Mouse (Mus musculus): Measurements from ENCODE around the gene Gm11639. TPM values are rescaled to one million over a fixed set of nuclear protein-coding genes. Genes with fewer than 3 reads are reported as not detected.
"Not testable (repeated sequence)": the region's sequence is repeated elsewhere in the genome, so short reads cannot be mapped to it uniquely, and the experiment has no call there.

Gm11639 gene
- polyA plus RNA-seq, 1 experiment from 2014 or later = 0.31 TPM

DNA sequence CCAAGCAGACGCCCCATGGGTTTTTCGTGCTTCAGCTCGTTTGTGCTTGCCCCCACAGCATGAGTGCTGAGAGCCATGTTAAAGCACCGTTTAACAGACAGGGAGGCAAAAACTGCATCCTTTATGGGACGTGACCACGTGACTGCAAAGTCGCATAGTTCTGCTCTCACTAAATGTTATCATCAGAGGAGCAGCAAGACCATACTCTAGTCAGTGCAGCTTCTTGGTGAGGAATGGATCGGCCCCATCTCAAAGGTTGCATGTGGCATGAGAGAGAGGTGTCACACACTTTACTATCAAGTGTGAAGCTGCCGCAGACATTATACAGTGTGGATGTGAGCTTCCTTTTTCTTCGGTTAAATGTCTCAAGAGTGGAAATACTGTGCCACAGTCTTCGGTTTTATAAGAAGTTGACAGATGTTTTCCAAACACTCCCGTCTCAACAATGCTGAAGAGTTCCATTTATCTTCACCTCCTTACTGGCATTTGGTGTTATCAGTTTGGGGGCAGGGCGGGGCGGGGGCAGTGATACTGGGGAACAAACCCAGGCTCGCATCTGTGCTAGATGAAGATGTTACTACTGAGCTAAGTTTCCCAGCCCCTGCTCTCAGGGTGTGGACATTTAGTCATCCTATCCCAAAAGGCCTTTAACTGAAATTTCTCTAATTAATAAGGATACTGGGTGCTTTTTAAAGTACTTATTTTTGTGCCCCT is 296.0 kb downstream of the Gm11639 start:
- H3K9me3 ChIP-seq (replicated peaks) = no peaks in the 10 kb centered on the region
- H3K9ac ChIP-seq (replicated peaks) = no peak overlapping the region
- H3K36me3 ChIP-seq = no peaks in the 10 kb centered on the region
- 83% methylated on average over 15 of the region's 15 CpGs for WGBS
- H3K27me3 ChIP-seq (replicated peaks) = no peaks in the 10 kb centered on the region
- no peak overlapping the region for H3K4me2 ChIP-seq
- no peak for ATAC-seq (ENCODE audit: low FRiP score)
- H3K4me1 ChIP-seq = no peaks in the 10 kb centered on the region
- H3K4me3 ChIP-seq (replicated peaks) = no peak overlapping the region
- H3K27ac ChIP-seq (replicated peaks) = no peak overlapping the region

DNA sequence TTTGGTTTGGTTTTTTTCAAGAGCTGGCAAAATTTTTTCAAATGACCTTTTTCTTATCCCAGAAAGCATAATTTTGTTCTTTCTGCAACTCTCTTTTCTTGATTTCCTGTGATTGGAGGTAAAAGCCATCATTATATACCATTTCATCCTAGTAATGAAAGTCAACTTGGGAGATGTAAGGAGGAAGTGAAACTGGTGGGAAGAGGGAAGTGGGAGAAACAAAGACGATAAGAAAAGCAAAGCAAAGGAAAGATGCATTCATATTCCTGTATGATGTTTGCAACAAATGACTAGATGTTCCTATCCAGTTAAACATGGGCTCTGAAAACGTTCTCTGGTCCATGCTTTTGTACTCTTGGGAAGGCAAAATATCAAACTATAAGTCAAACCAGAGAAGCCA is 323.7 kb downstream of the Gm11639 start:
- no peaks in the 10 kb centered on the region for H3K27me3 ChIP-seq (replicated peaks)
- 72% methylated on average over 2 of the region's 2 CpGs for WGBS
- ATAC-seq (ENCODE audit: low FRiP score) = no peak

GRCm38 (mm10) chr11:105021071-105021470 is 335.6 kb downstream of the Gm11639 start:
- ATAC-seq (ENCODE audit: low FRiP score) = no peak
- no peak overlapping the region for H3K4me2 ChIP-seq
- WGBS = 74% methylated on average over 7 of the region's 7 CpGs
- no peak overlapping the region for H3K4me3 ChIP-seq (replicated peaks)
- no peak overlapping the region for H3K9ac ChIP-seq (replicated peaks)
- H3K9me3 ChIP-seq (replicated peaks) = no peaks in the 10 kb centered on the region
- H3K36me3 ChIP-seq = no peaks in the 10 kb centered on the region
- H3K27me3 ChIP-seq (replicated peaks) = no peaks in the 10 kb centered on the region
- H3K27ac ChIP-seq (replicated peaks) = no peak overlapping the region
- no peaks in the 10 kb centered on the region for H3K4me1 ChIP-seq

More for the DNA sequence above, 323.7 kb downstream of the Gm11639 start:
- Histone ChIP-seq H3K4me1 (no peaks in the 10 kb centered on the region), H3K4me2 (no peak overlapping the region), H3K4me3 (replicated peaks) (no peak overlapping the region), H3K9me3 (replicated peaks) (no peaks in the 10 kb centered on the region), H3K9ac (replicated peaks) (no peak overlapping the region), H3K27ac (replicated peaks) (no peak overlapping the region), H3K36me3 (no peaks in the 10 kb centered on the region)

GRCm38 (mm10) chr11:105028744-105029348 is 343.3 kb downstream of the Gm11639 start:
- Histone ChIP-seq H3K27me3 (replicated peaks) (no peaks in the 10 kb centered on the region), H3K36me3 (no peaks in the 10 kb centered on the region), H3K9ac (replicated peaks) (no peak overlapping the region), H3K4me2 (no peak overlapping the region), H3K27ac (replicated peaks) (no peak overlapping the region), H3K4me3 (replicated peaks) (no peak overlapping the region), H3K4me1 (no peaks in the 10 kb centered on the region), H3K9me3 (replicated peaks) (no peaks in the 10 kb centered on the region)
- WGBS = 66% methylated on average over 6 of the region's 6 CpGs
- no peak for ATAC-seq (ENCODE audit: low FRiP score)

DNA sequence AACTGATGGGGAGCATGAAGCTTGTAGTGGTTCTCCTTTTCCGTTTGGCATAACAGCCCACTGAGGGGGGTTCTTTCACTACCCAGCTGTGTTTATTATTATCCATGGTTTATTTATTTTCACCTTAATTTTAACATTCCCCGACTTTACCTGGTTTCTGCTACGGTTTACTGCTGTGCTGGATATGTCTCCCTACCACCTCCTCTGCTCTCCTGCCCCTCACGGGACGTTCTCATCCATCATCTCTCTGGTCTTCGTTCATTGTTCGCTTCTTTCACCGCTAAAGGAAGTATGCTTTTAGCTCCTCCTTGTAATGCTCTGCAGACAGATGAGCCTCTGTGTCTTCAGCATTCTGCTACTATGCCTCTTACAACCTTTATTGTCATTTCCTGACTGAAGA is 344.0 kb downstream of the Gm11639 start:
- no peak for ATAC-seq (ENCODE audit: low FRiP score)
- 77% methylated on average over 8 of the region's 8 CpGs for WGBS
- H3K4me3 ChIP-seq (replicated peaks) = no peak overlapping the region
- H3K27ac ChIP-seq (replicated peaks) = no peak overlapping the region
- no peak overlapping the region for H3K9ac ChIP-seq (replicated peaks)
- no peaks in the 10 kb centered on the region for H3K9me3 ChIP-seq (replicated peaks)
- no peaks in the 10 kb centered on the region for H3K36me3 ChIP-seq
- H3K4me1 ChIP-seq = no peaks in the 10 kb centered on the region
- H3K27me3 ChIP-seq (replicated peaks) = no peaks in the 10 kb centered on the region
- H3K4me2 ChIP-seq = no peak overlapping the region

- Histone ChIP-seq H3K9ac (replicated peaks) (no peak overlapping the region), H3K27ac (replicated peaks) (no peak overlapping the region), H3K36me3 (no peaks in the 10 kb centered on the region), H3K4me2 (no peak overlapping the region), H3K9me3 (replicated peaks) (no peaks in the 10 kb centered on the region), H3K4me1 (no peaks in the 10 kb centered on the region), H3K4me3 (replicated peaks) (no peak overlapping the region), H3K27me3 (replicated peaks) (no peaks in the 10 kb centered on the region)
- 88% methylated on average over 6 of the region's 6 CpGs for WGBS
- no peak for ATAC-seq (ENCODE audit: low FRiP score)
These were observed 344.7 kb downstream of the Gm11639 start for GRCm38 (mm10) chr11:105030229-105030628.

DNA sequence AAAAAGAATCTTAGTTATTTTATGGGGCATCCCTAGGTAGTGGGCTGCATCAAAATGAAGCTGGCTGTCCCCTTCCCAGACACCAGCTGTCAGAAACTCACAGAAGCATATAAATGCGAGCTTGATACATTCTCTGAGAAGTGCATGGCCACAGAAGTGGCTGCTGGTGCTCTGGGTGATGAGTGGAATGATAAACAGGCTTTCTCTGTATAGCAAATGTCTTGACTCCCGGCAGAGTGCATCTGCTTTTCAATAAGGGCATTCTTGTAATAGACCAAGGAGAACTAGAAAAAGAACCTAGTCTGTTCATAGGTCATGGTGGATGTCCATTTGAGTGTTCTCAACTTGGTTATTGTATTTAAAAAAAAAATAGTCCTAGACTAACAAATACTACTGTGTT is 345.6 kb downstream of the Gm11639 start:
- Histone ChIP-seq H3K27ac (replicated peaks) (no peak overlapping the region; the same call in 1 of the 2 replicates), H3K4me1 (no peaks in the 10 kb centered on the region), H3K27me3 (replicated peaks) (no peaks in the 10 kb centered on the region), H3K4me3 (replicated peaks) (no peak overlapping the region), H3K9me3 (replicated peaks) (no peaks in the 10 kb centered on the region), H3K9ac (replicated peaks) (no peak overlapping the region), H3K36me3 (no peaks in the 10 kb centered on the region), H3K4me2 (no peak overlapping the region)
- no peak for ATAC-seq (ENCODE audit: low FRiP score)
- WGBS = 27% methylated on average over 2 of the region's 2 CpGs

DNA sequence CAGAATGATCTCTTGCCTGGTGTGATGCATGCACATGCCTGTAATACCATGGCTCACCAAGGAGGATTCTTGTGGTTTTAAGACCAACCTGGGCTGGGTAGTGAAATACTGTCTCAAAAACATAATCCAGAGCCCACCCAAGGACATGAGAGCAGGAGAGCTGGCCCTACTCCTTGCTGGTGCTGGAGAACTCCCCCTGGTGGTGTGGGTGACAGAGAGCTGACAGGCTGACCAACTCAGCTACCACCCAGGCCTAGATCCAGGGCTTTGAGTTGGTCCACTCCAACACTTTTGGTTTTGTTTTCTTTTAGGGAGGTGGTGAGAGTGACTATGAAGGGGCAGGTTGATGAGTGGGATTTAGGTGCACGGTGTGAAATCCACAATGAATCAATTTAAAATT is 349.6 kb downstream of the Gm11639 start:
- Histone ChIP-seq H3K9ac (replicated peaks) (no peak overlapping the region), H3K36me3 (no peaks in the 10 kb centered on the region), H3K27me3 (replicated peaks) (no peaks in the 10 kb centered on the region), H3K9me3 (replicated peaks) (no peaks in the 10 kb centered on the region), H3K4me1 (no peaks in the 10 kb centered on the region), H3K27ac (replicated peaks) (no peak overlapping the region), H3K4me2 (no peak overlapping the region), H3K4me3 (replicated peaks) (no peak overlapping the region)
- WGBS = 97% methylated on average over 1 of the region's 1 CpGs
- no peak for ATAC-seq (ENCODE audit: low FRiP score)

DNA sequence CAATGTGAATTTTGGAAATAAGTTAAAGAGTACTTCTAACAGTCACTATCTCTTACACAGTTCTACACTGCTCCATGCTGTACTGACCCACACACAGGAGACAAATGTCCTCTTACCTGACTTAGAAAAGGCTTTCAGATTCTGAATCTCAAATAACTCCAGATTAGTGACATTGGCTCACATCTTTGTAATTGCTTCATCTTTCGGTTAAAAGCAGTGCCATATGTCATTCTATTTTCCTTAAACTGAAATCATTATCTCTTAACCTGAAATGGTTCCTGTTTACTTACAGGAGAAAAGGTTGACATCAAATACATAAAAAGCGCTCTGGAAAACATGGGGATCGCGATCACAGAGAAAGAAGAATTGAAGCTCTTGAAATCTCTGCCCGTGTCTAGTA is 377.8 kb downstream of the Gm11639 start, which contains the start of gene Efcab3:
Gene Efcab3, plus strand, starts transcription at position 301 of the 400 bp plus-strand sequence.
- H3K9me3 ChIP-seq (replicated peaks) = peaks cover 5% of the 10 kb centered on the region; the same call in 1 of the 2 replicates
- no peak within 1 kb of the TSS for H3K27ac ChIP-seq (replicated peaks)
- no peak within 1 kb of the TSS for H3K4me2 ChIP-seq
- no peak for ATAC-seq (ENCODE audit: low FRiP score)
- H3K9ac ChIP-seq (replicated peaks) = no peak within 1 kb of the TSS
- H3K4me3 ChIP-seq (replicated peaks) = no peak within 1 kb of the TSS
- H3K36me3 ChIP-seq = no peaks in the 10 kb centered on the region
- H3K4me1 ChIP-seq = no peaks in the 10 kb centered on the region
- H3K27me3 ChIP-seq (replicated peaks) = no peaks in the 10 kb centered on the region
- 95% methylated on average over 5 of the region's 5 CpGs for WGBS

DNA sequence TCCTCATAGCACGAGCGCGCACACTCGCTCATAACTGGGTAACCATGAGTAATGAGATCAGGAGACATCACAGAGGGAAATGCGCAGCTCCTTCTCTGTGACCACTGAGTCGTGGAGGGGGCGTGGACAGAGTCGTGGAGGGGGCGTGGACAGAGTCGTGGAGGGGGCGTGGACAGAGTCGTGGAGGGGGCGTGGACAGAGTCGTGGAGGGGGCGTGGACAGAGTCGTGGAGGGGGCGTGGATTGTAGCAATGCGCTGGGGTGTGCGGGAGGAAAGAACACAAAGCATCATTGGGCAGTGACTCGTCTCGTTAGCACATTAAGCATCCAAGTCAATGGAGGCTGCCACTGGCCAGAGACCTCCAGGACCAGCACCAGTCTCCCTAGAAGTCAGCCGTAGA is 426.9 kb downstream of the Gm11639 start:
- H3K4me2 ChIP-seq; H3K9me3 ChIP-seq (replicated peaks); H3K36me3 ChIP-seq; H3K4me3 ChIP-seq (replicated peaks); H3K27ac ChIP-seq (replicated peaks); ATAC-seq (ENCODE audit: low FRiP score); H3K9ac ChIP-seq (replicated peaks); H3K4me1 ChIP-seq; H3K27me3 ChIP-seq (replicated peaks): not testable (repeated sequence)
- WGBS = 80% methylated on average over 22 of the region's 22 CpGs

- no peak for ATAC-seq (ENCODE audit: low FRiP score)
- no peaks in the 10 kb centered on the region for H3K36me3 ChIP-seq
- no peak overlapping the region for H3K27ac ChIP-seq (replicated peaks)
- H3K9me3 ChIP-seq (replicated peaks) = no peaks in the 10 kb centered on the region
- WGBS = 87% methylated on average over 7 of the region's 7 CpGs
- no peak overlapping the region for H3K4me2 ChIP-seq
- no peak overlapping the region for H3K9ac ChIP-seq (replicated peaks)
- H3K4me3 ChIP-seq (replicated peaks) = no peak overlapping the region
- no peaks in the 10 kb centered on the region for H3K27me3 ChIP-seq (replicated peaks)
- no peaks in the 10 kb centered on the region for H3K4me1 ChIP-seq
These were observed 432.3 kb downstream of the Gm11639 start for GRCm38 (mm10) chr11:105117814-105118213.

- no peak overlapping the region for H3K27ac ChIP-seq (replicated peaks)
- no peak overlapping the region for H3K9ac ChIP-seq (replicated peaks)
- no peak overlapping the region for H3K4me2 ChIP-seq
- peaks cover 3% of the 10 kb centered on the region; the same call in 1 of the 2 replicates for H3K4me1 ChIP-seq
- WGBS = 29% methylated on average over 4 of the region's 4 CpGs
- no peaks in the 10 kb centered on the region for H3K36me3 ChIP-seq
- H3K27me3 ChIP-seq (replicated peaks) = no peaks in the 10 kb centered on the region
- no peaks in the 10 kb centered on the region for H3K9me3 ChIP-seq (replicated peaks)
- H3K4me3 ChIP-seq (replicated peaks) = no peak overlapping the region
- no peak for ATAC-seq (ENCODE audit: low FRiP score)
These were observed 435.1 kb downstream of the Gm11639 start for GRCm38 (mm10) chr11:105120551-105121061.
